Mouse (Mus musculus) kidney, embryonic 16.5 days (tissue): Measurements from ENCODE around the gene Mbd3l2. TPM values are rescaled to one million over a fixed set of nuclear protein-coding genes. Genes with fewer than 3 reads are reported as not detected.
A peak's percentile ranks its signal among the peaks of the same experiment; 100 is the strongest.

Experiments used
- ATAC-seq: fragments of 200-750 bp; cut with Nextera tagmentation; 2 replicates; pipeline ENCODE4 v1.8.0; 2017; ENCODE audit warnings: moderate TSS enrichment; ENCODE audit not compliant: low FRiP score, low TSS enrichment
- H3K27ac ChIP-seq: fragments of 300-500 bp; sonication (generic); 2 replicates; pipeline ENCODE4 v1.5.1; 2014; ENCODE audit warnings: low read length
- H3K27me3 ChIP-seq: fragments of 300-500 bp; sonication (generic); 2 replicates; pipeline ENCODE4 v1.6.1; 2014; ENCODE audit warnings: low read length, control low read depth, mixed read lengths; ENCODE audit not compliant: insufficient read depth
- H3K36me3 ChIP-seq: fragments of 300-500 bp; sonication (generic); 2 replicates; pipeline ENCODE4 v1.6.1; 2014; ENCODE audit warnings: low read length, control low read depth, mixed read lengths; ENCODE audit not compliant: insufficient read depth
- H3K4me1 ChIP-seq: fragments of 300-500 bp; sonication (generic); 2 replicates; pipeline ENCODE4 v1.6.1; 2014; ENCODE audit warnings: low read length, control low read depth, mixed read lengths; ENCODE audit not compliant: insufficient read depth
- H3K4me2 ChIP-seq: fragments of 300-500 bp; sonication (generic); replicated peaks from 2 replicates; pipeline ENCODE4 v1.6.1; 2014; ENCODE audit warnings: low read depth, low read length
- H3K4me3 ChIP-seq: fragments of 300-500 bp; sonication (generic); 2 replicates; pipeline ENCODE4 v1.5.1; 2014; ENCODE audit warnings: mild to moderate bottlenecking, low read length
- H3K9ac ChIP-seq: fragments of 300-500 bp; sonication (generic); replicated peaks from 2 replicates; pipeline ENCODE4 v1.6.1; 2014; ENCODE audit warnings: low read length
- H3K9me3 ChIP-seq: fragments of 300-500 bp; sonication (generic); 2 replicates; pipeline ENCODE4 v1.6.1; 2016; ENCODE audit warnings: low read length, control low read depth
- WGBS: fragments of 180-500 bp; shearing (Covaris S2); extraction: QIAGEN DNeasy Blood & Tissue Kit; methylation state at CpG from one replicate; pipeline ENCODE4 v1.1.7; 2014; 5-methylcytosine and 5-hydroxymethylcytosine counted together
- microRNA-seq: library from miRNA; unstranded; fragments of <30 nt; microRNA quantifications from one replicate; pipeline ENCODE4, GENCODE M21; 2016
- polyA plus RNA-seq: library from polyadenylated mRNA; unstranded; fragments of >200 nt; fragmentation: Nextera tagmentation; extraction: Ambion mirVana; gene quantifications from 2 replicates; pipeline ENCODE4 v1.2.1, GENCODE M21; 2015

Mbd3l2 gene
- polyA plus RNA-seq, 1 experiment from 2014 or later, result not detected

- Histone ChIP-seq H3K4me3 (peak overlapping the region; percentile 70), H3K27me3 (no peaks in the 10 kb centered on the region; the same call in 1 of the 2 replicates), H3K27ac (peak overlapping the region; percentile 93), H3K4me2 (peak overlapping the region; percentile 79), H3K9ac (peak overlapping the region; percentile 78), H3K9me3 (no peaks in the 10 kb centered on the region), H3K4me1 (peaks cover 5% of the 10 kb centered on the region), H3K36me3 (0 out of 2 replicates have a peak, but pooled peaks cover 2% of the 10 kb centered on the region)
- whole genome bisulfite sequencing, result 5% methylated on average over 39 of the region's 39 CpGs
- peak; percentile 99 for ATAC-seq
These were observed 43.1 kb downstream of the Mbd3l2 start for GRCm38 (mm10) chr9:18473324-18474128.

- 77% methylated on average over 3 of the region's 3 CpGs for WGBS
- Histone ChIP-seq H3K27ac (no peak within 1 kb of the TSS), H3K9me3 (no peaks in the 10 kb centered on the region), H3K27me3 (no peaks in the 10 kb centered on the region; the same call in 1 of the 2 replicates), H3K4me1 (no peaks in the 10 kb centered on the region; the same call in 1 of the 2 replicates), H3K4me3 (no peak within 1 kb of the TSS), H3K9ac (no peak within 1 kb of the TSS), H3K36me3 (no peaks in the 10 kb centered on the region), H3K4me2 (no peak within 1 kb of the TSS)
- ATAC-seq, result no peak
These were observed 47.7 kb downstream of the Mbd3l2 start, which contains the start of the genes Zfp558 and Mbd3l1 for GRCm38 (mm10) chr9:18478168-18478567. Gene Zfp558, minus strand, starts transcription at chr9:18478268. Gene Mbd3l1, plus strand, starts transcription at chr9:18478359.

Small RNA genes within 50 kb of the gene (microRNA-seq; reads per million reads assigned to microRNA genes)
- gene Gm22854, result not detected

Other genes starting within 250 kb of the Mbd3l2 start
- gene Chordc1, start 138.5 kb upstream of the Mbd3l2 start, polyA plus RNA-seq, result 122 and 131 TPM in 2 replicates
- 8.3 and 8.8 TPM in 2 replicates for gene Naalad2, start 27.7 kb upstream of the Mbd3l2 start, polyA plus RNA-seq
- not detected in 2 replicates for gene Ubtfl1, start 26.2 kb upstream of the Mbd3l2 start, polyA plus RNA-seq
- 6.2 and 6.7 TPM in 2 replicates for gene Zfp558, start 47.6 kb downstream of the Mbd3l2 start, polyA plus RNA-seq
- not detected in 2 replicates for gene Mbd3l1, start 47.7 kb downstream of the Mbd3l2 start, polyA plus RNA-seq
- gene Muc16, start 243.9 kb downstream of the Mbd3l2 start, polyA plus RNA-seq, result 0.13 and 0.39 TPM in 2 replicates